Mouse (Mus musculus): ENCODE results near the gene Fbxo11.

- TF ChIP-seq GATA1 (IDR thresholded peaks at IDR 0.05; ENCODE audit: low read length) (no peak), TAL1 (IDR thresholded peaks at IDR 0.05; ENCODE audit: low read length) (no peak)
Measured at GRCm38 (mm10) chr17:88096809-88097399, 31.8 kb upstream of the Fbxo11 start.

Measured in erythroblast, embryonic 14.5 days (primary cell).